Mouse (Mus musculus) testis, adult 2 months (tissue): Measurements from ENCODE around the gene Mgat5b. TPM values are rescaled to one million over a fixed set of nuclear protein-coding genes. Genes with fewer than 3 reads are reported as not detected.

Experiments used
- H3K27ac ChIP-seq: fragments of 200-500 bp; 2 replicates; pipeline ENCODE4 v1.5.1; 2012; ENCODE audit warnings: low read depth, low read length; ENCODE audit not compliant: control insufficient read depth, insufficient read depth
- H3K27me3 ChIP-seq: fragments of 200-500 bp; 2 replicates; pipeline ENCODE4 v1.6.1; 2012; ENCODE audit warnings: mild to moderate bottlenecking, low read length, moderate library complexity; ENCODE audit not compliant: control insufficient read depth, insufficient read depth
- H3K36me3 ChIP-seq: fragments of 200-500 bp; 2 replicates; pipeline ENCODE4 v1.6.1; 2012; ENCODE audit warnings: mild to moderate bottlenecking, low read length; ENCODE audit not compliant: control insufficient read depth, insufficient read depth
- H3K4me1 ChIP-seq: fragments of 200-500 bp; 2 replicates; pipeline ENCODE4 v1.6.1; 2012; ENCODE audit warnings: low read length; ENCODE audit not compliant: control insufficient read depth, insufficient read depth
- H3K4me3 ChIP-seq: fragments of 200-500 bp; 2 replicates; pipeline ENCODE4 v1.5.1; 2012; ENCODE audit warnings: low read depth, mild to moderate bottlenecking, low read length, moderate library complexity, mixed read lengths; ENCODE audit not compliant: control insufficient read depth
- CTCF ChIP-seq: fragments of 200-500 bp; IDR thresholded peaks from 2 replicates; pipeline ENCODE4 v1.5.1; 2012; ENCODE audit warnings: low read depth, mild to moderate bottlenecking, inconsistent platforms, low read length, moderate library complexity; ENCODE audit not compliant: control insufficient read depth, insufficient read depth, insufficient replicate concordance
- POLR2A ChIP-seq: fragments of 200-500 bp; IDR thresholded peaks from 2 replicates; pipeline ENCODE4 v1.6.1; 2012; ENCODE audit warnings: low read depth, mild to moderate bottlenecking, inconsistent platforms, low read length, moderate library complexity; ENCODE audit not compliant: control insufficient read depth
- polyA plus RNA-seq: library from polyadenylated mRNA; depleted of rRNA; stranded (reverse); fragments of >200 nt; gene quantifications from 2 replicates; pipeline ENCODE4 v1.2.3, GENCODE M21; 2012

Mgat5b gene
- polyA plus RNA-seq, 1 experiment, result 5.9 TPM

GRCm38 (mm10) chr11:116922058-116922457 lies 3.4 kb downstream of the Mgat5b start:
- Histone ChIP-seq H3K27me3 (no peaks in the 10 kb centered on the region), H3K36me3 (no peaks in the 10 kb centered on the region), H3K4me3 (no peak overlapping the region), H3K4me1 (peaks cover 13% of the 10 kb centered on the region), H3K27ac (no peak overlapping the region)
- TF ChIP-seq POLR2A (no peak), CTCF (no peak)

- Histone ChIP-seq H3K4me3 (no peak overlapping the region), H3K4me1 (no peaks in the 10 kb centered on the region), H3K36me3 (no peaks in the 10 kb centered on the region), H3K27ac (no peak overlapping the region), H3K27me3 (no peaks in the 10 kb centered on the region)
- no peak for TF ChIP-seq POLR2A
- TF ChIP-seq CTCF, result no peak
These were observed 9.4 kb downstream of the Mgat5b start for GRCm38 (mm10) chr11:116928031-116928430.

GRCm38 (mm10) chr11:116934862-116935261 lies 16.2 kb downstream of the Mgat5b start:
- no peak overlapping the region for H3K27ac ChIP-seq
- no peaks in the 10 kb centered on the region for H3K4me1 ChIP-seq
- no peaks in the 10 kb centered on the region for H3K27me3 ChIP-seq
- no peak for TF ChIP-seq POLR2A
- no peak for TF ChIP-seq CTCF
- H3K4me3 ChIP-seq, result no peak overlapping the region
- no peaks in the 10 kb centered on the region for H3K36me3 ChIP-seq

GRCm38 (mm10) chr11:116935354-116935753 lies 16.7 kb downstream of the Mgat5b start:
- Histone ChIP-seq H3K4me1 (no peaks in the 10 kb centered on the region), H3K27me3 (no peaks in the 10 kb centered on the region), H3K4me3 (no peak overlapping the region), H3K27ac (no peak overlapping the region), H3K36me3 (no peaks in the 10 kb centered on the region)
- no peak for TF ChIP-seq POLR2A
- no peak for TF ChIP-seq CTCF

GRCm38 (mm10) chr11:116935917-116936316 lies 17.3 kb downstream of the Mgat5b start:
- Histone ChIP-seq H3K27me3 (no peaks in the 10 kb centered on the region), H3K36me3 (no peaks in the 10 kb centered on the region), H3K27ac (no peak overlapping the region), H3K4me3 (no peak overlapping the region), H3K4me1 (no peaks in the 10 kb centered on the region)
- TF ChIP-seq POLR2A, result no peak
- no peak for TF ChIP-seq CTCF

GRCm38 (mm10) chr11:116937141-116937540 lies 18.5 kb downstream of the Mgat5b start:
- TF ChIP-seq POLR2A (no peak), CTCF (no peak)
- no peak overlapping the region for H3K27ac ChIP-seq
- H3K4me1 ChIP-seq, result no peaks in the 10 kb centered on the region
- H3K27me3 ChIP-seq, result no peaks in the 10 kb centered on the region
- H3K4me3 ChIP-seq, result no peak overlapping the region
- no peaks in the 10 kb centered on the region for H3K36me3 ChIP-seq

GRCm38 (mm10) chr11:116940088-116940855 lies 21.6 kb downstream of the Mgat5b start:
- Histone ChIP-seq H3K27me3 (no peaks in the 10 kb centered on the region), H3K27ac (no peak overlapping the region), H3K4me1 (no peaks in the 10 kb centered on the region), H3K36me3 (no peaks in the 10 kb centered on the region), H3K4me3 (no peak overlapping the region)
- TF ChIP-seq CTCF, result no peak
- TF ChIP-seq POLR2A, result no peak
